Mouse (Mus musculus): ENCODE data around the gene Rnf17.

The Rnf17 gene

GRCm38 (mm10) chr14:56402311-56403071 lies at the start of gene Rnf17:
Gene Rnf17 (plus strand): TSS chr14:56402581.
- in situ Hi-C loops (cut with MboI; ENCODE audit: low sequenced_read_pairs): no loop called here

DNA sequence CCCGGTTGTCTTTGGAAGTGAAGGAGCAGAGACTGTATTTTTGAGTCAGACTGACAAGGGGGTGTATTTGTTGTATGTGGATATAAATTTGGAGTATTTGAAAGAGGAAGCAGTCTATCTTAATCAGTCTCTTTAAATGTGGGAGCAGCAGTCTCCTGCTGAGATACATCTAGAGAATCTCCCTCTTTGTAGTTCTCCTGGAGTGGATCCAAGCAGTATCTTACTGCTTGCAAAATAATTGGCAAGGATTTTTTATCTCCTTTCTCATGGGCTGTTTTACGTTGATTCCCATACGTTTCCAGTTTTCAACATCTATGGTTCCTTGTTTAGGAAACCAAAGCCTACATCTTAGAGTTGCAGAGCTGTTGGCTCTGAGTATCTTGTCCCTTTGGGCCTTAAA lies 47.6 kb upstream of the Rnf17 start:
- in situ Hi-C loops (cut with MboI; ENCODE audit: low sequenced_read_pairs): loop anchor here (25.0 kb wide), 1 partner anchor 707 kb away; the partner anchor contains the start of gene Gja3

DNA sequence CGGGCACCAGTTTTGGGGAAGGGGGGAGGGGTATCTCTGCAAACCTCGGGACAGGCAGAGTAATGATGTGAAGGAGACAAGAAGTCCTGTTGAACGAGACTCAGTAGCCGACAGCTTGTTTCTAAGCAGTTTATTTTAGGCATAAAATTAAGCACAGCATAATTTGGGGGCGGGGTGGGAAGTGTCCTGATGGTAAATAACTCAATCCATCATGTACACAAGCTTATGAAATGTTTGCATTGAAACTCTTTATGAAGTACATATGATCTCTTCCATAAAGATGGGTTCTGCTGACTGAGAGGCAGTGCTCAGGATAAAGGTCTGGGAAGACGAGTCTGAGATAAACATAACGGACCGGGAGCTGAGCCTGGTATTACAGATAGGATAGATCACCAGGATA lies 47.0 kb upstream of the Rnf17 start:
- in situ Hi-C loops (cut with MboI; ENCODE audit: low sequenced_read_pairs): loop anchor here (25.0 kb wide), 1 partner anchor 707 kb away; the partner anchor contains the start of gene Gja3

DNA sequence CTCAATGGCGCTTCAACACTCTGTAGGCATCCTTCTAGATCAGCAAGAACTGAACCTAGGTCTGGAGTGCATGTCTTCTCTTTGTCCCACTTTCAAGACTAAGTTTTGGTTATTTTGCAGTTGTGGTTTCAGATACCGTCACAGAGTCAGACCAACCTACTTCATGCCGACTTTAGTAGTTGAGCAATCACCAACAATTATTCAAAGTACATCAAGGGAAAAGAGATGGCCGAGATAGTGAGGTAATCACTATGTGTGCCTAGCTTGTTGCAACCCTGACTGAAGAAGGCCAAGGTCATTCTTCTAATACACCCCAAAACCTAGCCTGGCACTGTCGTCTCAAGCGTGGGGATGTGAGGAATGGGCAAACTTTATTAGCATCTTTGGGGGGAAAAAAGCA lies 46.2 kb upstream of the Rnf17 start:
- in situ Hi-C loops (cut with MboI; ENCODE audit: low sequenced_read_pairs): loop anchor here (25.0 kb wide), 1 partner anchor 706 kb away; the partner anchor contains the start of gene Gja3

DNA sequence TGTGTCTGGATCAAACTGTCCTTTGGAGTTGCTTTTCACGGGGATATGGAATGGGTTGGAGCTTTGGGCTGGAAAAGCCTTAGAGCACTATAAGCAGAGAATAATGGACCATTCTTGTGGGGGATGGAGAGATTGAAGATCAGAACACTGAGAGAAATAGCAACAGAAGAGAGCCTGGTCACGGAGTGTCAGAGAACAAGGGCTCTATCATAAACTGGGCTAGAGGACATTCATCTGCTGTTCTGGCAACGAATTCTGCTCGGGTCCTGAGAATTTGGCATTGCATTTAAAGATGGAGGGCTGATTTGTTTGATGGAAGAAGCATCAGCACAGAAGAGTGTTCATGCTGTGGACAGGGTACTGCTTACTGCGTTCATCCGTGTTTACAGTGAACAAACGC lies 44.0 kb upstream of the Rnf17 start:
- in situ Hi-C loops (cut with MboI; ENCODE audit: low sequenced_read_pairs): loop anchor here (25.0 kb wide), 1 partner anchor 704 kb away; the partner anchor contains the start of gene Gja3

DNA sequence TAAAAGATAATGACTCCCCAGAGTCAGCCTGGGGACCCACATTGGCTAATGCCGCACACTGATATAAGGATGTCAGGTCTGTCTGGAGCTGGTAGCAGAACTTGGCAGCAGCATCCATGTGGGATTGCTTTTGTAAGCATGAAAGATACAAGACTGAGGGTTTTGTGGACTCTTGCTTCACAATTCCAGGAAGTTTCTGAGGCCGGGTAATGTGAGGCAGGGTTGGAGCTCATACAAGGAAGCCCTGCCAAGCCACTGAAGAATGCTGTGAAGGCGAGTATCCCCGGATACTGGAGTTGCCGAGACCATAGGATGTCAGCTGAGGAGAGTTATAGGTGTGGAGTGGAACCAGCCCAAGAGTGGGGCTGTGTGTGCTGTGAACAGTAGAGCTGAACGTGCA lies 43.2 kb upstream of the Rnf17 start:
- in situ Hi-C loops (cut with MboI; ENCODE audit: low sequenced_read_pairs): loop anchor here (25.0 kb wide), 1 partner anchor 703 kb away; the partner anchor contains the start of gene Gja3

GRCm38 (mm10) chr14:56364711-56365237 lies 37.6 kb upstream of the Rnf17 start, which contains the start of gene Atp12a:
Gene Atp12a (plus strand): TSS chr14:56365068.
- in situ Hi-C loops (cut with MboI; ENCODE audit: low sequenced_read_pairs): loop anchor here (25.0 kb wide), 1 partner anchor 698 kb away; the partner anchor contains the start of gene Gja3

GRCm38 (mm10) chr14:56365292-56365691 lies 37.1 kb upstream of the Rnf17 start:
- in situ Hi-C loops (cut with MboI; ENCODE audit: low sequenced_read_pairs): loop anchor here (25.0 kb wide), 1 partner anchor 697 kb away; the partner anchor contains the start of gene Gja3

- in situ Hi-C loops (cut with MboI; ENCODE audit: low sequenced_read_pairs): loop anchor here (25.0 kb wide), 1 partner anchor 696 kb away; the partner anchor contains the start of gene Gja3
These were observed 35.7 kb upstream of the Rnf17 start for GRCm38 (mm10) chr14:56366712-56367111.

DNA sequence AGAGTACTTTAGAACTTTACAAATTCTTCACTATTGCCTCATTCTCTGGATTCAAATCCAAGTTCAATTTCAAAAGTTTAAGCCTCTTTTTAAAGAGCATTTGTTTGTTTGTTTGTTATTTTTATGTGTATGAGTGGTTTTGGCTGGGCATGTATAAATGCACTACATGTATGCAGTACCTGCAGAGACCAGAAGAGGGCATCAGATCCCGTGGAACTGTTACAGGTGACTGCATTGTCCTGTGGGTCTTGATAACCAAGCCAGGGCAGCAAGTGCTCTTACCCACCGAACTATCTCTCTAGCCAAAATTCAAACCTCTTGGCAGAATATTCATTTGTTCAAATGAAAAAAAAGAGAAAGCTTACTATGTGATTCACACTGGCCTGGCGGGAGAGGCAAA lies 33.5 kb upstream of the Rnf17 start:
- in situ Hi-C loops (cut with MboI; ENCODE audit: low sequenced_read_pairs): loop anchor here (25.0 kb wide), 1 partner anchor 693 kb away; the partner anchor contains the start of gene Gja3

DNA sequence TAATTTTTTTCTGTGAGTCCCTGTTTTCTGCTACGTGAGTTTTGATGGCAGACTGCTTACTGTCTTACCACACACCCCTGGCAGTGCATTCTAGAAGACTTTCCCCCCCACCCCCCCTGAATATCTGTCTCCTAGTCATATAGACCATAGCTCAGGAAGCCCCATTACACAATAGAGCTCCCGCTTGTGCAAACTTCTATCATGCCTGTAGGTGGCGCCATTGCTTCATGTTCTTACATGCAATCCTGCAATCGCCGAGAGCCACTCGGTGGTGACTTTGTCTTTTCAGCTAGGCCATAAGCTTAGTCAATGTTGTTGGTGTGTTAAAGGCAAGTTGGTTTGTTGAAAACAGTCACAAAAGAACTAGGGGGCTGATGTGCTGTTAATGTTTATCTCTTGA lies 26.6 kb upstream of the Rnf17 start:
- in situ Hi-C loops (cut with MboI; ENCODE audit: low sequenced_read_pairs): no loop called here

DNA sequence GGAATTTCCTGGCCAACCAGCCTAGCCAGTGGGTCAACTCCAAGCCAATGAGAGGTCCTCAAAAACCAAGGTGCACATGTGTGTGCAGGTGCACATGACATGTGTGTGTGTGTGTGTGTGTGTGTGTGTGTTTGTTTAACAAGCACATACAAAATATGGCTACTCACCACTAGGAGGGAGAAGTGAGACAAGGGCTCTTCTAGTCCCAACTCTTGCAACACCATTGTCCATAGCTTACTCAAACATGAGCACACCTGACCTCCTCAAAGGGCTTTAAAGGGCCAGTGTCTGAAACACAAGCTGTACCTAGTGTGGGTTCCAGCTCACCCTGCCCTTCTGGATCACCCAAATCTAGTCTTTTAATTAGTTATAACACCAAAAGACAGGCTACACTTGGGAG lies 24.6 kb upstream of the Rnf17 start:
- in situ Hi-C loops (cut with MboI; ENCODE audit: low sequenced_read_pairs): no loop called here

DNA sequence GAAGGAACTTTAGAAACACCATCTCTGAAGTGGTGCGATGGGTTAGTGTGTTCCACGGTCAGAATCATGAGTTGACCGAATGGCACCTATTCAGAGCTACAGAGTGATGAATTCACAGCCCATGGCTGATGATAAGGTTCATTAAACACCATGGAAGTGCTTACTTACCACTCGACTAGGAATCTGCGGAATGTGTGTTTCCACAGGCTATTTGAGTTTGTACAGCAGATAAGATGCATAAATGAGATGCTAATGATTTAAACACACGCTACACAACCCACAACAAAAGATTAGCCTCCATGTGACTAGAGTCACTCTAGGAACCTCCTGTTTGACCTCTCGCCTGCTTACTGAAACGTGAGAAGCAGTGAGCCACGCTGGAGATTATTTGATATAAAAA lies 23.0 kb upstream of the Rnf17 start:
- in situ Hi-C loops (cut with MboI; ENCODE audit: low sequenced_read_pairs): no loop called here

DNA sequence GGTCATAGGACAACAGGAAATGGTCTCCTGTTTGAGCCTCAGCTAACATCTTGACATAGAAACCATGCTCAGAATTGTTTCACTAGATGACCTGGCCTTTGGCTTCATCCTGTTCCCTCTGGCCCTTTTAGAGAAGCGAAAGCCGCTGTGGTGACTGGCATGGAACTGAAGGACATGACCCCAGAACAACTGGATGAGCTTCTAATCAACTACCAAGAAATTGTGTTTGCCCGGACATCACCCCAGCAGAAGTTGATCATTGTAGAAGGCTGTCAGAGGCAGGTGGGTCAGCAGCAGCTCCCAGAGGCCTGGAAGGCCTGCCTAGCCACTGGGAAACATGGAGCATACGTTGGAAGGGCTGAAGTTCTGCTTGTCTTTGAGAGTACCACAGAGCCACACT lies 20.0 kb upstream of the Rnf17 start:
- in situ Hi-C loops (cut with MboI; ENCODE audit: low sequenced_read_pairs): no loop called here

- in situ Hi-C loops (cut with MboI; ENCODE audit: low sequenced_read_pairs): no loop called here
These were observed 12.1 kb upstream of the Rnf17 start for GRCm38 (mm10) chr14:56390247-56390646.

DNA sequence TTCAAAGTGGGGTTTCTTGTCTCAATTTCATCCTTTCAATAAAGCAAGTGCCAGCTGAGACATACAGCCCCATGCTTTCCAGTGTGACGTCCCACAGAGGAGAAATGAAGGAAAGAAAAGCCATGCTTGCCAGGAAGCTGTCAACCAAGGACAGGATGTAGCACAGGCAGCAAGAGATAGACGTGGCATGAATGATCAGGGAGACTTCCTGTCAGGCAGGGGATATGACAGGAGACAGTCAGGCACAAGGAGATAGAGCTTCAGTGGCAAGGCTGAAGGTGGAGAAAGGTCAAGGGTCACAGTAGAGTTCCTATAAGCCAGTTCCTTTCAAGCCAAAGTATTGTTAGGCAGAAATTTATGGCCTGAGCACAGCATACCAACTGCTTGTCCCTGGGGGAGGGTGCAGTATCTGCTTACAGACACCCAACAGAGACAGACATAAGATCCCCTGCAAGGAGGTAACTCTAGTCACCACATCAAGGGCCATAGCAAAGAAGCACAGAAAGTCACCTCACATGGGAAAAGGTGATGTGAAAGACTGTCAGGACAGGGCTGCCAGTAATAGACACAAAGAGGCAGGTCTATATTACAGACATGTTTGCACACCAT lies 8.6 kb upstream of the Rnf17 start:
- in situ Hi-C loops (cut with MboI; ENCODE audit: low sequenced_read_pairs): no loop called here

- in situ Hi-C loops (cut with MboI; ENCODE audit: low sequenced_read_pairs): no loop called here
These were observed 4.4 kb upstream of the Rnf17 start for GRCm38 (mm10) chr14:56398001-56398400.

DNA sequence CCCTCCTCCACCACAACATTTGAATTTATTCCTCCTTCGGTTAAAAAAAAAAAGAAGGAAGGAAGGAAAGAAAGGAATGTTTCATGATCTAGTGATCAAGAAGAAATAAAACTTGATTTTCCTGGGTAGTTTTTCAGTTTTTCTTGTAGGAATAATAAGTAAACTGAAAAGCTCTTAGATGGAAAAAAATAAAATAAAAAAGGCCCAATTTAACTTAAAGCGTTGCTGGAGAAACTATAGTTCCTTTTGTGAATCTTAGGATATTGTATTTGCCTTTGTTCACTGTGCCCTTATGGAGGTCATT lies 643 bp downstream of the Rnf17 start:
- in situ Hi-C loops (cut with MboI; ENCODE audit: low sequenced_read_pairs): no loop called here

DNA sequence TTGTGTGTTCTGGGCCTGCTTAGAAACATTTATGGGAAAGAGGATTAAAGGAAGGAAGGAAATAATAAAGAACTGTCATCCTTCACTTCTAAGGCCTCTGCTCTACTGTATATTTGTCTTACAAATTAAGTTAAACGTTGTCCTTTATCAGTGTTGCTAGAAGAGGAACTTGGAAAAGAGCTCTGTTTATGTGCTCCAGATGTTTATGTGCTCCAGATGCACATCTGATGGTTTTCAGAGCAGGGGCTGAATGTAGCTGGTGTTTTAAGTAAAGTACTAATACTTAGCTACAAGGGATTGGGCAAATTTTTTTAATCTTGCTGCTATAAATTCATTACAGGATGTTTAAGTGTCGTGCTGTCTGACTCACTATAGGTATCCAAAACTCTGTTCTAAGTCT lies 59.7 kb downstream of the Rnf17 start:
- in situ Hi-C loops (cut with MboI; ENCODE audit: low sequenced_read_pairs): no loop called here

- in situ Hi-C loops (cut with MboI; ENCODE audit: low sequenced_read_pairs): no loop called here
These were observed 60.3 kb downstream of the Rnf17 start for GRCm38 (mm10) chr14:56462729-56463128.

- in situ Hi-C loops (cut with MboI; ENCODE audit: low sequenced_read_pairs): no loop called here
These were observed 65.8 kb downstream of the Rnf17 start for GRCm38 (mm10) chr14:56468145-56468544.

DNA sequence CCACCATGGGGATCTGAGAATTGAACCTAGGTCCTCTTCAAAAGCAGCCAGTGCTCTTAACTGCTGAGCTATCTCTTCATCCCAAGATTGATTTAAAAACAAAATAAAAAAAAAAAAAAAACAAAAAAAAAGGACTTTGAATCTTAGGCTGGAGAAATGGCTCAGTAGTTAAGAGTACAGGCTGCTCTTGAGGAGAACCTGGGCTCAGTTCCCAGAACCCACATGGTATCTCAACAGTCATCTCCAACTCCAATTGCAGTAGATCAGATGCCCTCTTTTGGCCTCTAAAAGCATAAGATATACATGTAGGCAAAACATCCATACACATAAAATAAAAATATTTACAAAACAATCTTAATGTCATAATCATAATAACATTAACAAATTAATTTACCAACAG lies 87.4 kb downstream of the Rnf17 start:
- in situ Hi-C loops (cut with MboI; ENCODE audit: low sequenced_read_pairs): no loop called here

Measured in CH12F3 (cell line).